16 mouse cellular contexts compared by ENCODE assay signal in the genomic region with DNA sequence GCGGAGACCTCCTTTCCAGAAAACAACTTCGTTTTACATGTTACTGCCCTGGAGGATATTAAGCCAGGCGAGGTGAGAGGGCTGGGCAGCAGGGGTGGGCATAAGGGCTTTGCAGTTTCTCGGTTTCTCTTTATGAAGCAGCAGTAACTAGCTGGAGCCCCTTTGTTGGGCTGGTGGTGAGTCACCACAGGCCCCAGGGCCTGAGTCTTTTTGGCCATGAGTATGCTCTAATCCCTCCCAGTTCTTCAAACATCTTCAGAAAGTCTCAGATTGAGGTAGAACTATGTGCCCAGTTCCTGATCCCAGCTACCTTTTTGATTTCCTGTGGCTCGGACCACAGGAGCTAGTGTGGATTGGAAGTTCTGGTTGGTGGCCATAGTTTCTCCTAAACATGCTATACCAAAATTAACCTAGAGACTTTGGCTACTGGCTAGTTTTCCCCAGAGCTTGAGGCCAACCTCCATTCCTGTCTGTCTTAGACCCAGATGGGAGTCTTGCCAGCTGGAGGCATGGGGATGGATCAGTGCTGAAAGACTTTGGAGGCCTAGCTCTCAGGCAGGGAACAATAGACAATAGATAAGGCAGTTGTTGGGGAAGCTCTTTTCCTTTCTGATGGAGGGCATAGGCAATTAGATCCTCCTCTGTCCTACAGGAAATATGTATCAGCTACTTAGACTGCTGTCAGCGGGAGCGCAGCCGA. TPM values are rescaled to one million over a fixed set of nuclear protein-coding genes. Genes with fewer than 3 reads are reported as not detected.
"Had no signal": no experiment of that assay in that cellular context is flagged by ENCODE, and none has a peak within 500 bp of the region (broad histone marks: within the 10 kb centered on the region; RNA-seq: fewer than 3 reads in every experiment).

No protein-coding gene starts in this region.

- H3K9ac ChIP-seq: liver, embryonic 13.5 days; liver, postnatal 0 days; neural tube, embryonic 15.5 days had no signal

- H3K4me2 ChIP-seq: limb, embryonic 12.5 days; liver, embryonic 13.5 days; neural tube, embryonic 15.5 days had no signal

- H3K4me1 ChIP-seq: limb, embryonic 12.5 days; midbrain, embryonic 10.5 days; neural tube, embryonic 15.5 days had no signal

- DNase-seq: kidney, adult 8-10 months; kidney, postnatal 25 days; liver; liver, embryonic 13.5 days; liver, postnatal 0 days; lung, postnatal 36 days; midbrain, embryonic 14.5 days; right cerebral cortex, adult 18-20 months; thymus, postnatal 4 days had no signal

- H3K27ac ChIP-seq: limb, embryonic 12.5 days; liver, embryonic 13.5 days; midbrain, embryonic 10.5 days; neural tube, embryonic 15.5 days; stomach, postnatal 0 days had no signal

- H3K9me3 ChIP-seq: limb, embryonic 12.5 days; liver, embryonic 13.5 days; midbrain, embryonic 10.5 days; neural tube, embryonic 15.5 days had no signal

- H3K27me3 ChIP-seq: limb, embryonic 12.5 days; liver, embryonic 13.5 days; neural tube, embryonic 15.5 days had no signal

- H3K4me3 ChIP-seq: limb, embryonic 12.5 days; liver, embryonic 13.5 days; midbrain, embryonic 10.5 days; myocyte; neural tube, embryonic 15.5 days had no signal

RNA-seq across cellular contexts. Expression of gene Noto, which starts 20.7 kb away (rescaled TPM):
- polyA plus RNA-seq: intestine, embryonic 16.5 days; limb, embryonic 12.5 days; liver, embryonic 13.5 days; liver, postnatal 0 days; midbrain, embryonic 10.5 days; midbrain, embryonic 14.5 days; myocyte; neural tube, embryonic 11.5 days; neural tube, embryonic 15.5 days; stomach, postnatal 0 days had no signal

RNA-seq across cellular contexts. Expression of gene Fbxo41, which starts 58.4 kb away (rescaled TPM):
- polyA plus RNA-seq: liver, embryonic 13.5 days; liver, postnatal 0 days; myocyte had no signal
